ENCODE assay signal across 11 mouse cellular contexts in the genomic region with DNA sequence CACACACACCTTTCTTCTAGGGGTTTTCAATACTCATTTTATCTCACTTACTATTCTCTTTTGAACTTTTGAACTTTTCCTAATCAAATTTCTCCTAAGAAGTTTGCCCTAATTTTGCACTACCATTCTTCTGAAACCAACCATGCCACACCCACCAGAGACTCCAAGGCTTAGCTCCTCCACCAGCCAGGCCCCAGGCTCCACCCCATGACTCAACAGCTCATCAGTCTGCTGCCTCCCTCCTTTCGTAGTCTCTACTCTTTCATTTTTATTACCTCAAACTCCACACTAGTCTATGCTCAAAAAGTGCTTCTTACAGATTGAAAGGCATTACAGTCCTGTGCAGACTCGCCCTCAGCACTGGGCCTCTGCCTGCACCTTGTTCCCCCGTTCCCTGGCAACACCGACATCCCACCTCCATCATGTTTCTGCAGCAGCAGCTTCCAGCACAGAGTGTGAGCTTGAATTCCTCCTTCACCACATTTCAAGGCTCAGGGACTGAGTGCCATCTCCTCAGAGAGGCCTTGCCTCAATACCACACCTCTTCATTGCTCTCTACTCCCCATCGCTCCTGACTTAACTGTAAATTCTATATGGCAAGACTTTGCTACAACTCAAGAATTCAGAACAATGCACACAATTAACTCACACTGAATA. TPM values are rescaled to one million over a fixed set of nuclear protein-coding genes. Genes with fewer than 3 reads are reported as not detected.
DNase-seq lines count a peak whose midpoint lies in the region; ATAC-seq and TF ChIP-seq lines count a peak whose summit lies in the region.
"Had no signal": no experiment of that assay in that cellular context is flagged by ENCODE, and none has a peak within 500 bp of the region (broad histone marks: within the 10 kb centered on the region; RNA-seq: fewer than 3 reads in every experiment).

No protein-coding gene starts in this region.

- no peak overlapping the region for H3K4me3 ChIP-seq in left cerebral cortex, adult 2 months
- H3K4me3 ChIP-seq in bone marrow, adult 2 months (replicated peaks; ENCODE audit: control insufficient read depth, low read depth, low read length) = peak overlapping the region; percentile 54
- H3K4me3 ChIP-seq in liver, embryonic 12.5 days = peak overlapping the region; percentile 8; the same call in 1 of the 2 replicates
- H3K4me3 ChIP-seq in midbrain, embryonic 13.5 days (replicated peaks) = no peak overlapping the region

- peaks cover 2% of the 10 kb centered on the region; the same call in 1 of the 2 replicates for H3K4me1 ChIP-seq in bone marrow, adult 2 months (ENCODE audit: control insufficient read depth, insufficient read depth, low read length)
- peaks cover 13% of the 10 kb centered on the region for H3K4me1 ChIP-seq in liver, embryonic 12.5 days
- H3K4me1 ChIP-seq in midbrain, embryonic 13.5 days (replicated peaks) = no peaks in the 10 kb centered on the region

- DNase-seq in left cerebral cortex, adult 2 months (ENCODE audit: extremely low spot score in 1 of 2, low spot score in 2 of 2) = no peak
- DNase-seq in left cerebral cortex, postnatal 36 days (ENCODE audit: low spot score in 2 of 2) = no peak
- DNase-seq in right cerebral cortex, adult 18-20 months = no peak
- DNase-seq in layer of hippocampus, adult 9-10 months (ENCODE audit: low spot score) = no peak
- DNase-seq: forebrain, postnatal 0 days; kidney, adult 18-20 months; lung, embryonic 14.5 days; thymus, adult 2 months had no signal

- H3K36me3 ChIP-seq in liver, embryonic 12.5 days = no peaks in the 10 kb centered on the region
- H3K36me3 ChIP-seq in midbrain, embryonic 13.5 days = peaks cover 16% of the 10 kb centered on the region

- TF ChIP-seq POLR2A in bone marrow, adult 2 months (IDR thresholded peaks at IDR 0.05; ENCODE audit: borderline replicate concordance, control insufficient read depth, low read depth, low read length) = no peak

- WGBS in bone marrow, adult 2 months = 77% methylated on average over 5 of the region's 5 CpGs
- WGBS in liver, embryonic 12.5 days (ENCODE audit: insufficient replicate concordance) = 71% methylated on average over 5 of the region's 5 CpGs
- WGBS in midbrain, embryonic 13.5 days = 90% methylated on average over 5 of the region's 5 CpGs

- intact Hi-C loops in left cerebral cortex, adult 2 months (cut with DNase I) = loop anchor here (10.0 kb wide), 2 partner anchors 136 to 226 kb away; no protein-coding TSS in a partner anchor
- intact Hi-C loops in left cerebral cortex, postnatal 36 days (cut with DNase I) = loop anchor here (10.0 kb wide), 1 partner anchor 226 kb away; no protein-coding TSS in a partner anchor

- peak overlapping the region; percentile 48 for H3K27ac ChIP-seq in left cerebral cortex, adult 2 months
- 0 out of 2 replicates have a peak overlapping the region, but pooled peaks have one; percentile 14 for H3K27ac ChIP-seq in bone marrow, adult 2 months (ENCODE audit: control insufficient read depth, insufficient read depth, low read depth, low read length, poor library complexity)
- H3K27ac ChIP-seq in liver, embryonic 12.5 days = peak overlapping the region; percentile 46; the same call in 1 of the 2 replicates
- no peak overlapping the region for H3K27ac ChIP-seq in midbrain, embryonic 13.5 days

- no peaks in the 10 kb centered on the region for H3K27me3 ChIP-seq in liver, embryonic 12.5 days (replicated peaks)
- no peaks in the 10 kb centered on the region for H3K27me3 ChIP-seq in midbrain, embryonic 13.5 days

- H3K9ac ChIP-seq in liver, embryonic 12.5 days = no peak overlapping the region
- H3K9ac ChIP-seq in midbrain, embryonic 13.5 days (replicated peaks) = no peak overlapping the region
- H3K9ac ChIP-seq: forebrain, postnatal 0 days; lung, embryonic 14.5 days had no signal

- H3K4me2 ChIP-seq in liver, embryonic 12.5 days = peak overlapping the region; percentile 32
- no peak overlapping the region for H3K4me2 ChIP-seq in midbrain, embryonic 13.5 days (replicated peaks)
- H3K4me2 ChIP-seq: lung, embryonic 14.5 days had no signal

- peak; percentile 91 for ATAC-seq in liver, embryonic 12.5 days
- no peak for ATAC-seq in midbrain, embryonic 13.5 days

- no peak for TF ChIP-seq CTCF in left cerebral cortex, adult 2 months (IDR thresholded peaks at IDR 0.05)
- TF ChIP-seq CTCF in bone marrow, adult 2 months (IDR thresholded peaks at IDR 0.05; ENCODE audit: control insufficient read depth, insufficient read depth, low read length) = no peak

- H3K9me3 ChIP-seq in liver, embryonic 12.5 days (replicated peaks) = no peaks in the 10 kb centered on the region
- no peaks in the 10 kb centered on the region for H3K9me3 ChIP-seq in midbrain, embryonic 13.5 days

RNA-seq across cellular contexts. Expression of a gene that starts 30.6 kb away (rescaled TPM):
- total RNA-seq in left cerebral cortex, adult 2 months (2021) = 10 to 100 TPM; 18.5 to 28.2 TPM
- total RNA-seq in left cerebral cortex, postnatal 36 days (2021) = 10 to 100 TPM; 21.5 to 24.2 TPM
- 1.0 and 3.7 TPM in 2 replicates for polyA plus RNA-seq in bone marrow, adult 2 months (2011; ENCODE audit: insufficient read depth, insufficient read length, low replicate concordance, missing spikeins)
- polyA plus RNA-seq in liver, embryonic 12.5 days (2016; fragmentation: Nextera tagmentation; extraction: Ambion mirVana) = 1.9 and 2.9 TPM in 2 replicates
- polyA plus RNA-seq in midbrain, embryonic 13.5 days (2015; fragmentation: Nextera tagmentation; extraction: Ambion mirVana) = 5.4 and 6.4 TPM in 2 replicates

Comparison
In these comparisons a context has a peak if more than half of its experiments do, and no peak if none do; other contexts are left out.
1. H3K4me3 ChIP-seq: peak in bone marrow, adult 2 months (single experiment) and liver, embryonic 12.5 days (single experiment); none in left cerebral cortex, adult 2 months (single experiment) and midbrain, embryonic 13.5 days (single experiment).